Mouse (Mus musculus): ENCODE data around the gene Epc2.

Epc2 gene

GRCm38 (mm10) chr2:49522578-49522977, 71.3 kb downstream of the Epc2 start:
- Histone ChIP-seq H3K36me3 (ENCODE audit: insufficient read depth, low read length) (peaks cover 34% of the 10 kb centered on the region), H3K4me3 (replicated peaks; ENCODE audit: low read length) (no peak overlapping the region), H3K4me1 (replicated peaks; ENCODE audit: low read depth, low read length) (no peaks in the 10 kb centered on the region), H3K9me3 (ENCODE audit: low read length) (no peaks in the 10 kb centered on the region), H3K27me3 (ENCODE audit: insufficient read depth, low read length) (no peaks in the 10 kb centered on the region)
- no peak for TF ChIP-seq NANOG (IDR thresholded peaks at IDR 0.05; ENCODE audit: borderline replicate concordance, low read length)
- no peak for TF ChIP-seq POU5F1 (IDR thresholded peaks at IDR 0.05; ENCODE audit: borderline replicate concordance, low read length)
- no peak for TF ChIP-seq CTCF (conservative IDR thresholded peaks at IDR 0.05; ENCODE audit: low read length)

DNA sequence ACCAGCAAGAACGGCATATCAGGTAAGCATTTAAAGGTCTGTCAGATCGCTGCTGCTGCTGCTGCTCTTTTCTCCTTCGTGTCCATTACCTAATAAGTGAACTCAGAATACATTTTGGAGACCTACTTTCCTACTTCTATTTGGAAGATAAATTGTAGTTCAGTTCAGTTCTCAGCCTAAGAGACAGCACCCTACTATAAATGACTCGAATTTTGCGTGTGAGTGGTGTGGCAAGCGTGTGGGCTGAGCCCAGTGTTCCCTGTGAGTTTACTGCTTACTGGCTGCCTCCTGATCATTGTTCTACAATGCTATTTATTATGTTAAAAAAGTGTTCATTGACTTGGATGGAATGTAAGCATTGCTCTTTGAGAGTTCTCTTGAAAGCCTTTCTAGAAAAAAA, 85.9 kb downstream of the Epc2 start:
- no peaks in the 10 kb centered on the region for H3K27me3 ChIP-seq (ENCODE audit: insufficient read depth, low read length)
- TF ChIP-seq NANOG (IDR thresholded peaks at IDR 0.05; ENCODE audit: borderline replicate concordance, low read length): no peak
- no peaks in the 10 kb centered on the region for H3K4me1 ChIP-seq (replicated peaks; ENCODE audit: low read depth, low read length)
- H3K4me3 ChIP-seq (replicated peaks; ENCODE audit: low read length): no peak overlapping the region
- no peaks in the 10 kb centered on the region for H3K9me3 ChIP-seq (ENCODE audit: low read length)
- peaks cover 44% of the 10 kb centered on the region for H3K36me3 ChIP-seq (ENCODE audit: insufficient read depth, low read length)

DNA sequence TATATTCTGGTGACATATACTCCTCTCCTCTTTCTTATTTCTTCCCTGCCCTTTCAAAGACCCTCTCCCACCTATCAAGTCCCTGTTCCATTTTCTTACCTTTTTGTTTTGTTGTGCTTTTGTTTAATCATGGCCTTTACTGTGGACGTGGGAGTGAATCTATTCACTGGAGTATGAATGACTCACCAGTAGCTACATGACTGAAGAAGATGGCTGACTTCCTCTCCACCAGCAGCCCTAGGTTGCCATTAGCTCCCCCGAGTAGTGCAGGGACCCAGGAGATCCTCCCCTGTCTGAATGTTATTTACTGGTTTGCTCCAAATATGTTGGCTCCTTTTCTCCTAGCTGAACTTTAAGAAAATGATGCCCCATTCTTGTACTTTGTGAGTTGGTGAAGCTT, 86.8 kb downstream of the Epc2 start:
- no peaks in the 10 kb centered on the region for H3K9me3 ChIP-seq (ENCODE audit: low read length)
- no peak overlapping the region for H3K4me3 ChIP-seq (replicated peaks; ENCODE audit: low read length)
- no peaks in the 10 kb centered on the region for H3K4me1 ChIP-seq (replicated peaks; ENCODE audit: low read depth, low read length)
- peaks cover 40% of the 10 kb centered on the region for H3K36me3 ChIP-seq (ENCODE audit: insufficient read depth, low read length)
- TF ChIP-seq CTCF (conservative IDR thresholded peaks at IDR 0.05; ENCODE audit: low read length) (no peak), NANOG (IDR thresholded peaks at IDR 0.05; ENCODE audit: borderline replicate concordance, low read length) (no peak), POU5F1 (IDR thresholded peaks at IDR 0.05; ENCODE audit: borderline replicate concordance, low read length) (no peak)
- no peaks in the 10 kb centered on the region for H3K27me3 ChIP-seq (ENCODE audit: insufficient read depth, low read length)

GRCm38 (mm10) chr2:49539745-49540144, 88.5 kb downstream of the Epc2 start:
- Histone ChIP-seq H3K9me3 (ENCODE audit: low read length) (no peaks in the 10 kb centered on the region), H3K4me1 (replicated peaks; ENCODE audit: low read depth, low read length) (no peaks in the 10 kb centered on the region), H3K27me3 (ENCODE audit: insufficient read depth, low read length) (no peaks in the 10 kb centered on the region), H3K36me3 (ENCODE audit: insufficient read depth, low read length) (peaks cover 34% of the 10 kb centered on the region), H3K4me3 (replicated peaks; ENCODE audit: low read length) (no peak overlapping the region)
- TF ChIP-seq CTCF (conservative IDR thresholded peaks at IDR 0.05; ENCODE audit: low read length): no peak

DNA sequence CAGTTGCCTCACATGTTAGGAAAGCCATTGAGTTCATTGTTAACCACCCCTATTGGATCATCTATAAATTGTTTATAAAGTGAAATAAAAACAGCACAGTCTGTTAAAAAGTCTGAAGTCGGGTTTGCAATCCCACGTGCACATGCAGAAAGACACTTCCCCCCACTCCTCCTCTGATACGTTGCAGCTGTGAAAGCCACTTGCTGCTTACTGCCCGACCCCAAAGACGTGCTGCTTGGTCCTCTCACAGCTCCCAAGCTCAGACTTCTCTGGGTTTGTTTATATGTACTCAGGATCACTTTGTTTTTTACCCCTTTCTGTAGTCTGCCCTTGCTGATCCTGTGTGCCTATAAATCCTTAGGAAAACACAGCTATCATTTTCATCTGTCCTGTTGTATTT, 96.5 kb downstream of the Epc2 start:
- H3K27me3 ChIP-seq (ENCODE audit: insufficient read depth, low read length): no peaks in the 10 kb centered on the region
- no peak overlapping the region for H3K4me3 ChIP-seq (replicated peaks; ENCODE audit: low read length)
- H3K9me3 ChIP-seq (ENCODE audit: low read length): no peaks in the 10 kb centered on the region
- no peaks in the 10 kb centered on the region; the same call in 1 of the 2 replicates for H3K4me1 ChIP-seq (replicated peaks; ENCODE audit: low read depth, low read length)
- TF ChIP-seq POU5F1 (IDR thresholded peaks at IDR 0.05; ENCODE audit: borderline replicate concordance, low read length): no peak
- no peak for TF ChIP-seq CTCF (conservative IDR thresholded peaks at IDR 0.05; ENCODE audit: low read length)
- peaks cover 55% of the 10 kb centered on the region for H3K36me3 ChIP-seq (ENCODE audit: insufficient read depth, low read length)

- Histone ChIP-seq H3K4me1 (replicated peaks; ENCODE audit: low read depth, low read length) (no peaks in the 10 kb centered on the region; the same call in 1 of the 2 replicates), H3K36me3 (ENCODE audit: insufficient read depth, low read length) (peaks cover 59% of the 10 kb centered on the region)
- TF ChIP-seq NANOG (IDR thresholded peaks at IDR 0.05; ENCODE audit: borderline replicate concordance, low read length) (no peak), CTCF (conservative IDR thresholded peaks at IDR 0.05; ENCODE audit: low read length) (no peak), POU5F1 (IDR thresholded peaks at IDR 0.05; ENCODE audit: borderline replicate concordance, low read length) (no peak)
These were observed 97.2 kb downstream of the Epc2 start for GRCm38 (mm10) chr2:49548492-49548891.

GRCm38 (mm10) chr2:49553096-49553495, 101.8 kb downstream of the Epc2 start:
- H3K4me3 ChIP-seq (replicated peaks; ENCODE audit: low read length): no peak overlapping the region
- no peak for TF ChIP-seq NANOG (IDR thresholded peaks at IDR 0.05; ENCODE audit: borderline replicate concordance, low read length)
- no peak for TF ChIP-seq POU5F1 (IDR thresholded peaks at IDR 0.05; ENCODE audit: borderline replicate concordance, low read length)
- no peak for TF ChIP-seq CTCF (conservative IDR thresholded peaks at IDR 0.05; ENCODE audit: low read length)
- H3K36me3 ChIP-seq (ENCODE audit: insufficient read depth, low read length): peaks cover 63% of the 10 kb centered on the region
- H3K9me3 ChIP-seq (ENCODE audit: low read length): peaks cover 9% of the 10 kb centered on the region
- no peaks in the 10 kb centered on the region for H3K4me1 ChIP-seq (replicated peaks; ENCODE audit: low read depth, low read length)
- H3K27me3 ChIP-seq (ENCODE audit: insufficient read depth, low read length): no peaks in the 10 kb centered on the region

More at GRCm38 (mm10) chr2:49548492-49548891, 97.2 kb downstream of the Epc2 start:
- Histone ChIP-seq H3K9me3 (ENCODE audit: low read length) (no peaks in the 10 kb centered on the region), H3K4me3 (replicated peaks; ENCODE audit: low read length) (no peak overlapping the region), H3K27me3 (ENCODE audit: insufficient read depth, low read length) (no peaks in the 10 kb centered on the region)

GRCm38 (mm10) chr2:49557339-49557738, 106.1 kb downstream of the Epc2 start:
- Histone ChIP-seq H3K9me3 (ENCODE audit: low read length) (peaks cover 31% of the 10 kb centered on the region), H3K36me3 (ENCODE audit: insufficient read depth, low read length) (peaks cover 55% of the 10 kb centered on the region), H3K4me1 (replicated peaks; ENCODE audit: low read depth, low read length) (no peaks in the 10 kb centered on the region), H3K4me3 (replicated peaks; ENCODE audit: low read length) (no peak overlapping the region), H3K27me3 (ENCODE audit: insufficient read depth, low read length) (no peaks in the 10 kb centered on the region)
- no peak for TF ChIP-seq NANOG (IDR thresholded peaks at IDR 0.05; ENCODE audit: borderline replicate concordance, low read length)
- TF ChIP-seq POU5F1 (IDR thresholded peaks at IDR 0.05; ENCODE audit: borderline replicate concordance, low read length): no peak
- TF ChIP-seq CTCF (conservative IDR thresholded peaks at IDR 0.05; ENCODE audit: low read length): no peak

DNA sequence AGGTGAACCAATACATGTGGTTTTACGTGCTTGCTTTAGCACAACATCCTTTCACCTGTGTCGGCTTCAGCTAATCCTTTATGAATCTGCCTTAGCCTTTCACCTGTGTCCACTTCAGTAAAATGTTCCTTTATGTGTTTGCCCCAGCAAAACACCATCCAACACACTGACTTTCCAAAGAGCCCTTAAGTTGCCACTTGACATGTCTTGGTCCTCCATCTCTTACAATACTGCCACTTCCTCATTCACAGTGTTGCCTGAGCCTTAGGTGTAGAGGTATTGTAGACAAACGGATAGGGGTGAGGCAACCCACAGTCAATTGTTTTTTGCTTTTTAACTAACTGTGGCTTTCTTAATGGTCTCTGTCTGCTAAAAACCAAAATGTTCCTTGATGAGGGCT, 107.1 kb downstream of the Epc2 start:
- Histone ChIP-seq H3K4me3 (replicated peaks; ENCODE audit: low read length) (no peak overlapping the region), H3K4me1 (replicated peaks; ENCODE audit: low read depth, low read length) (no peaks in the 10 kb centered on the region), H3K36me3 (ENCODE audit: insufficient read depth, low read length) (peaks cover 48% of the 10 kb centered on the region), H3K9me3 (ENCODE audit: low read length) (peaks cover 31% of the 10 kb centered on the region), H3K27me3 (ENCODE audit: insufficient read depth, low read length) (no peaks in the 10 kb centered on the region)
- TF ChIP-seq CTCF (conservative IDR thresholded peaks at IDR 0.05; ENCODE audit: low read length) (no peak), NANOG (IDR thresholded peaks at IDR 0.05; ENCODE audit: borderline replicate concordance, low read length) (no peak), POU5F1 (IDR thresholded peaks at IDR 0.05; ENCODE audit: borderline replicate concordance, low read length) (no peak)

Data from E14TG2a.4 (cell line).